Mouse (Mus musculus): Measurements from ENCODE around the gene Gsg1l2.

Gsg1l2 gene

GRCm38 (mm10) chr11:67774379-67774778, at the start of gene Gsg1l2:
TSS of gene Gsg1l2 (plus strand) at chr11:67774608.
- DNase-seq (ENCODE audit: low spot score in 2 of 2) = no peak

GRCm38 (mm10) chr11:67727095-67727494, 47.3 kb upstream of the Gsg1l2 start:
- peak in 1 of 2 experiments; percentile 47 for DNase-seq (ENCODE audit: low spot score in 2 of 2)

DNA sequence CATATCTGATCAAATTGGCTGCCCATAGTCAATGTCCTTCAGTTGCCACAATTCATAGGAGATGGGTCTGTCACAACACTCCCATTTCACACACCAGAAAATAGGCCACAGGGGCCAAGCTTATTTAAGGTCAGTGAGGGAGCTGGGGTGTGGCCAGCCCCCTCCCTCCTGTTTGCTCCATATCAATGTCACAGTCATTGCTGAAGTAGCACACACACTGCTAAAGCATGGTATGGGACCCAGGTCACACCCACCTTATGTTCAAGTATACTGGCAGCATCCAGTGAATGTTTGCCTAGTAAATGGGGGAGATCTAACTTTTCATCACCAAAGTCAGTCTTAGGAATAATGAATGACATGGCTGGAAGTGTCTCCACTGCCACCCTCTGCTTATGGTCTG, 45.7 kb upstream of the Gsg1l2 start:
- no peak for DNase-seq (ENCODE audit: low spot score in 2 of 2)

DNA sequence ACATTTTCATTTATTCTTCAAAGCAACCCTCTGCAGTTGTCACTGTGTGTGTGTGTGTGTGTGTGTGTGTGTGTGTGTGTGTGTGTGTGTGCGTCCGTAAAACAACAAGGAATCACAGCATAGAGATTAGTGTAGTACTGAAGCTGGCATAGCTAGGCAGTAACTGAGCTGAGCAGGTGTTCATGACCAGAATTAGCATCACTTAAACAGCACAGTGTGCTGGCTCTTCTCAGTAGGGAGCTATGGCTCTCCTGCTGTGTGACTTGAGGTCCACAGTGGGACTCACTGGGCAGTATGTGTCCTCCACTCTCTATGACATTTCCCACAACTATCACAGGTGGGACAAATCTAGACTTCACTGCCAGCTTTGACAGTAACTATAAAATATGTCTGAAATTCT, 43.4 kb upstream of the Gsg1l2 start:
- no peak for DNase-seq (ENCODE audit: low spot score in 2 of 2)

DNA sequence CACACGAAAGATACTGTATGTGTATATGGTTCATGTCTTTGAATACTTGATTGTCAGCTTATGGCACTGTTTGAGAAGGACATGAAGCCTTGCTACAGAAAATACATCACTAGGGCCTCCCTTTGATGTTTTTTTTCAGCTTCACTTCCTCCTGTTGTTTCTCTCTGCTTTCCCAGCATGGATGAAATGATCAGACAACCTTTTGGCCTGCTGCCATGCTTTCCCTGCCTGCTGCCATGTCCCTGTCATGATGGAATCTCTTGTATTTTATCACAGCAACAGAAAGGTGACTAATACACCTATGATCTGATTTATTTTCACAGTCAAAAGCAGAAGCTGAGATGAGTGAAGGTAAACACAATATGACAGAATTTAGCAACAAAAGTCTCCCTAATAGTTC, 40.7 kb upstream of the Gsg1l2 start:
- DNase-seq (ENCODE audit: low spot score in 2 of 2) = no peak

DNA sequence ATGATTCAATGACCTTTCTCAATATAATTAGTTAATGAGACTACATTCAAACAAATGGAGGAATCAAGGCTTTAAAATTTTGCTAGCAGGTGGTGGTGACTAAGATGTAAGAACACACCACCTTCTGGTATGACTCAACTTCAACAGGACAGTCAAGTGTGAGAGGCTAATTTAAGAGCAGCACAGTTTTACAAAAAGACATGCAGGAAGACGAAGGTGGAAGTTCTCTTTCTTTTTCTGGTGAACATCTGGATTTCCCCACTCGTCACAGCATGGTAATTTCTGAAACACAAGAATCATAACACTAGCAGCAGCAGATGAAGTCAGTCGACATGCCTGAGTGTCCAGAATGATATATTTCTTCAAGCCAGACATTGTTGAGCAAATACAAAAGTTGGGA, 39.8 kb upstream of the Gsg1l2 start:
- DNase-seq (ENCODE audit: low spot score in 2 of 2) = peak in 1 of 2 experiments; percentile 45

DNA sequence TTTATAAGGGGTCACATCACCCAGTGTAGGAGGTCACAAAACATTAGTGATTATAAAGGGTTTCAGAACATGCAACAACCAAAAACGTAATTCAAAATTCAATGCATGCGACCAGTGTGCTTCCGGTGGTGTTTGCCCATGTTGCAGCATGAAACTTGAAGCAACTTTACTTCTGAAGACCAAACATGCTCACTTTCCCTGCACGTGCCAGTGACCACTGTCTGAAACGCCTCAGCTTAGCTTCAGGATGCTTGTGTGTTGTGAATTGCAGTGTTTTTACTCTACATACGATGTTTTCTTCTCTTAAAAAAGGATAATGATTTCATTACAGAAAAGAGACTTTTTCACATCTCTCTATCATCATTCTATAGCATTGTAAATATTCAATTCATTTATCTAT, 36.1 kb upstream of the Gsg1l2 start:
- no peak for DNase-seq (ENCODE audit: low spot score in 2 of 2)

- DNase-seq (ENCODE audit: low spot score in 2 of 2) = no peak
These were observed 35.4 kb upstream of the Gsg1l2 start for GRCm38 (mm10) chr11:67738846-67739490.

DNA sequence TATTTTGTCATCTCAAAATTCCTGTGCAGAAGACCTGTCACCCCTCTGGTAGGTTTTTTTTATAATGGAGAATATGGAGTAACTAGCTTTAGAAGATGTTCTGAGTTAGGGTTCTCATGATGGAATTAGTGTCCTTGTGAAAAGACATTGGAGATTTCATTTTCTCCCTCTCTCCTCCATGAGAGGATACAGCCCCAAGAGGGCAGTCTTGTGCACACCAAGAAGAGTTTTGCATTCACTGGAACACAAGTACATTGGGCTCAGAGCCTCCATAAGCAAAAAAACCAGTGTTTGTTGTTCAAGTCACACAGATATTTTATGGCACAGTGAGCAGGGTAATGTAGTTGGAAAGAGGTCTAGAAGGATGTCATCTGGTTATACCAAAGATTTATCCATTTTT, 32.8 kb upstream of the Gsg1l2 start:
- DNase-seq (ENCODE audit: low spot score in 2 of 2) = no peak

DNA sequence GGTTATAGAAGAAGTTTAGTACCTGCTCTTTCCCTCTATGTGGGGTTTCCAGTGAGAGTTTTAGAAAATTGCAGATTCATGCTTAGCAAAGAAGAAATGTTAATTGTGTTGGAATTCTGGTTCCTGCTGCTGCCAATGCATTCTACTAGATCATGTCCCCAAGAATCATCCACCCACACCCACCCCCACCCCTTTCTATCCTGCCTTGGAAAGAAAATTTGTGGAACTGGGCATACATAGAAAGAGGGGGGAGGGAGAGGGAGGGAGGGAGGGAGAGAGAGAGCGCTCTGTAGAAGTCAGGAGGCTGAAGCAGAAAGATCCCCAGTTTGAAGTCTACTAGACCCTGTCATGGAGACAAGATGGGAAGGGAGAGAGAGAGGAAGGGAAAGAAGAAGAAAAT, 18.1 kb upstream of the Gsg1l2 start:
- no peak for DNase-seq (ENCODE audit: low spot score in 2 of 2)

GRCm38 (mm10) chr11:67757373-67758167, 16.8 kb upstream of the Gsg1l2 start:
- DNase-seq (ENCODE audit: low spot score in 2 of 2) = no peak

- no peak for DNase-seq (ENCODE audit: low spot score in 2 of 2)
These were observed 3.4 kb upstream of the Gsg1l2 start, which contains the start of gene Glp2r for GRCm38 (mm10) chr11:67771053-67771452. TSS of gene Glp2r (minus strand) at chr11:67771153.

- no peak for DNase-seq (ENCODE audit: low spot score in 2 of 2)
These were observed 2.7 kb upstream of the Gsg1l2 start for GRCm38 (mm10) chr11:67771691-67772090.

- peak; percentile 53 to 77 for DNase-seq (ENCODE audit: low spot score in 2 of 2)
These were observed 1.8 kb upstream of the Gsg1l2 start for GRCm38 (mm10) chr11:67772577-67772976.

GRCm38 (mm10) chr11:67790182-67790581, 15.8 kb downstream of the Gsg1l2 start:
- no peak for DNase-seq (ENCODE audit: low spot score in 2 of 2)

DNA sequence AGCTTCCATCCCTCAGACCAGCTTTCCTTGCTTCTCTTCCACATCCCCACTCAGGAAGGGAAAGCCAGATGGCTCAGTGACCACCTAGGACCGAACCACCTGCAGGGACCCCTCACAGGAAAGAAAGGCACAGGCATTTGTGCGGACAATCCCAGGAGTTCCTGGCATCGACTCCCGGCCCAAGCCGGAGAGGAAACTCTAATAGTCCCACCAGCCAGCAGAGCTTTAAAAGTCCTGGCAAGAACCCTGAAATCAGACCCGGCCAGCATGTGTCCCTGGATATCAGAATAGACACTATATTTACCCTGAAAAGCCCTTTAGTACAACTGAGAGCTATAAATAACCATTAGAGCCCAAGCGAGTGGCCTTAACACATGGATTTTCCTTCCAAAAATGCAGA, 23.5 kb downstream of the Gsg1l2 start, which contains the start of gene Dhrs7c:
TSS of gene Dhrs7c (plus strand) at position 257 of the 400 bp plus-strand sequence.
- DNase-seq (ENCODE audit: low spot score in 2 of 2) = no peak

GRCm38 (mm10) chr11:67800130-67800723, 25.8 kb downstream of the Gsg1l2 start:
- DNase-seq (ENCODE audit: low spot score in 2 of 2) = no peak

GRCm38 (mm10) chr11:67801169-67801568, 26.8 kb downstream of the Gsg1l2 start:
- peak in 1 of 2 experiments; percentile 31 for DNase-seq (ENCODE audit: low spot score in 2 of 2)

DNA sequence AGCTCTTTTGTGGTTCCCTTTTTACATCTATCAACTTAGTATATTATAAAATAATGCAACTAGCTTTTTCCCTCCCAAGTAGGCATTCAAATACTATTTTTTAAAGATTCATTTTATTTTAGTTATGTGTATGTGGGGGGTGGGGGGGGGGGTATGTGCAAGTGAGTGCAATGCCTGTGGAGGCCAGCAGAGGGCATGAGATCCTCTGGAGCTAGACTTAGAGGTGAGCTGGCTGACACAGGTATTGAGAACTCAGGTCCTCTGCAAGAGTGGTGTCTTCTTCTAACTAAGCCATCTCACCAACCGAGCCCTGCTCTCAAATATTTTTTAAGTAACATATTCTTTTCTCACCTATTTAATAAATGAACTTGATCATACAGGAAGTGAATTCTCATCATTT, 31.1 kb downstream of the Gsg1l2 start:
- no peak for DNase-seq (ENCODE audit: low spot score in 2 of 2)

- no peak for DNase-seq (ENCODE audit: low spot score in 2 of 2)
These were observed 32.6 kb downstream of the Gsg1l2 start for GRCm38 (mm10) chr11:67806832-67807597.

GRCm38 (mm10) chr11:67808051-67808450, 33.6 kb downstream of the Gsg1l2 start:
- DNase-seq (ENCODE audit: low spot score in 2 of 2) = peak in 1 of 2 experiments; percentile 45

GRCm38 (mm10) chr11:67811535-67811934, 37.1 kb downstream of the Gsg1l2 start:
- DNase-seq (ENCODE audit: low spot score in 2 of 2) = peak in 1 of 2 experiments; percentile 46
